Mouse (Mus musculus): ENCODE measurements around the gene Oaz1. TPM values are rescaled to one million over a fixed set of nuclear protein-coding genes. Genes with fewer than 3 reads are reported as not detected.
A peak's percentile ranks its signal among the peaks of the same experiment; 100 is the strongest.

Oaz1 gene
- polyA plus RNA-seq, 1 experiment from 2014 or later = 1,342 TPM

GRCm38 (mm10) chr10:80829359-80830278 is 3.2 kb downstream of the Oaz1 start:
- no peak overlapping the region for H3K4me2 ChIP-seq (replicated peaks)
- WGBS = 78% methylated on average over 1 of the region's 1 CpGs
- no peak overlapping the region for H3K4me3 ChIP-seq
- ATAC-seq (ENCODE audit: low FRiP score, low read depth) = no peak
- H3K27me3 ChIP-seq (replicated peaks) = peaks cover 16% of the 10 kb centered on the region
- H3K27ac ChIP-seq = no peak overlapping the region
- peaks cover 22% of the 10 kb centered on the region for H3K36me3 ChIP-seq
- H3K9me3 ChIP-seq = 0 out of 2 replicates have a peak, but pooled peaks cover under 1% of the 10 kb centered on the region
- H3K9ac ChIP-seq = no peak overlapping the region
- H3K4me1 ChIP-seq = peaks cover 35% of the 10 kb centered on the region

DNA sequence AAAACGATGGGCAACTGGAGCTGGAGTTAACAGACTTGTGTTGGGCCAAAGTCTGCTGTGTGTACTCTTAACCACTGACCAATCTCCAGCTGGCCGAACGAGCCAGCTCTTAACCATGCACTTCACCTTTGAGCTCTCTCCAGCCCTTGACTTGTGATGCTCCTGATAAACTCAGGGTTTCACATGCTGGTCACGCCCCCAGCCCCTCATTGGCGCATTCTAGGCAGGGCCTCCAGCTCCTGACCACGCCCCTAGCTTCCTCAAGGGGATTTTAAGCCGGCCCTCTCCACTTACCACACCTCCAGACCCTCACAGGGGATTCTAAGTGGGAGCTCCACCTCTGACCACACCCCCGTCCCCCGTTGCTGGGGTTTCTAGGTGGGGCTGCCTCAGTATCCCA is 4.7 kb downstream of the Oaz1 start:
- no peak overlapping the region; the same call in 1 of the 2 replicates for H3K4me3 ChIP-seq
- 0 out of 2 replicates have a peak, but pooled peaks cover 6% of the 10 kb centered on the region for H3K9me3 ChIP-seq
- peaks cover 22% of the 10 kb centered on the region for H3K36me3 ChIP-seq
- no peak overlapping the region for H3K27ac ChIP-seq
- WGBS = 2% methylated on average over 9 of the region's 9 CpGs
- peaks cover 35% of the 10 kb centered on the region for H3K4me1 ChIP-seq
- no peak overlapping the region for H3K9ac ChIP-seq
- H3K27me3 ChIP-seq (replicated peaks) = peaks cover 32% of the 10 kb centered on the region
- peak overlapping the region; percentile 16; the same call in 1 of the 2 replicates for H3K4me2 ChIP-seq (replicated peaks)
- ATAC-seq (ENCODE audit: low FRiP score, low read depth) = no peak

DNA sequence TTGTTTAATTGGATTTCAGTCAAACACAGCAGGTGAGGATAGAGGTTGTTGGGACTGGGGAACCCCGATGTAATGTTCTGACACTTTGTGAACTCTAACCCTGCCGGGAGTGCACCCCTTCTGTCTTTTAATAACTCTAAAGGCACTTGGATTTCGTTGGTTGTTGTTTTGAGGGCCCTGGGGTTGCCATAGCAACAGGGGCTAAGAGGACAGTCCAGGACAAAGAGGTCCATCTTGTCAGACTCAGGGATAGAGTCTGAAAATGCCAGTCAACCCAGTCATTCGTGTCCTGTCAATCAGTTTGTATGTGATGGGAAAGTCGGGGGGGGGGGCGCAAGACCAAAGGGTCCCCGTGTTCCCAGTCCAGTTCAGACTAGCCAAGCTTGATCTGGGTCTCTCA is 6.4 kb downstream of the Oaz1 start:
- H3K27me3 ChIP-seq (replicated peaks) = peaks cover 36% of the 10 kb centered on the region
- H3K4me1 ChIP-seq = peaks cover 29% of the 10 kb centered on the region
- no peak overlapping the region for H3K9ac ChIP-seq
- H3K9me3 ChIP-seq = 0 out of 2 replicates have a peak, but pooled peaks cover 6% of the 10 kb centered on the region
- no peak overlapping the region for H3K4me2 ChIP-seq (replicated peaks)
- ATAC-seq (ENCODE audit: low FRiP score, low read depth) = no peak
- H3K36me3 ChIP-seq = peaks cover 22% of the 10 kb centered on the region
- H3K27ac ChIP-seq = no peak overlapping the region
- 58% methylated on average over 7 of the region's 7 CpGs for WGBS
- H3K4me3 ChIP-seq = no peak overlapping the region

DNA sequence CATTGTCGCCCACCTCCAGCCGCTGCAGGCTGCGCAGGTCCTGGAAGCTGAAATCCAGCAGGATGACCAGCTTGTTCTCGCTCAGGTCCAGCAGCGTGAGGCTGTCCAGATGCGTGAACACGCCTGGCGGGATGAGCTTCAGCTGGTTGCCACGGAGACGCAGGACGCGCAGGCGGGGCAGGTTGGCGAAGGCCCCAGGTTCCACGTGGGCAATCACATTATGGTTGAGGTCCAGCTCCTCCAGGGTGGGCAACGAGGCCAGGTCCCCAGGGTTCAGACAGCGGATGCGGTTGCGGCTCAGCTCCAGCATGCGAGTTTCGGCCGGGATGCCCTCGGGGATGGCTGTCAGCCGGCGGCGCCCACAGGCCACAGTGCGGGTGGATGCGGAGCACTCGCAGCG is 9.2 kb downstream of the Oaz1 start:
- Histone ChIP-seq H3K4me2 (replicated peaks) (peak overlapping the region; percentile 25), H3K4me3 (no peak overlapping the region), H3K9me3 (0 out of 2 replicates have a peak, but pooled peaks cover 6% of the 10 kb centered on the region), H3K27me3 (replicated peaks) (peaks cover 36% of the 10 kb centered on the region), H3K36me3 (peaks cover 3% of the 10 kb centered on the region; the same call in 1 of the 2 replicates), H3K27ac (no peak overlapping the region), H3K9ac (no peak overlapping the region; the same call in 1 of the 2 replicates), H3K4me1 (peaks cover 7% of the 10 kb centered on the region)
- ATAC-seq (ENCODE audit: low FRiP score, low read depth) = no peak
- WGBS = 53% methylated on average over 30 of the region's 30 CpGs

DNA sequence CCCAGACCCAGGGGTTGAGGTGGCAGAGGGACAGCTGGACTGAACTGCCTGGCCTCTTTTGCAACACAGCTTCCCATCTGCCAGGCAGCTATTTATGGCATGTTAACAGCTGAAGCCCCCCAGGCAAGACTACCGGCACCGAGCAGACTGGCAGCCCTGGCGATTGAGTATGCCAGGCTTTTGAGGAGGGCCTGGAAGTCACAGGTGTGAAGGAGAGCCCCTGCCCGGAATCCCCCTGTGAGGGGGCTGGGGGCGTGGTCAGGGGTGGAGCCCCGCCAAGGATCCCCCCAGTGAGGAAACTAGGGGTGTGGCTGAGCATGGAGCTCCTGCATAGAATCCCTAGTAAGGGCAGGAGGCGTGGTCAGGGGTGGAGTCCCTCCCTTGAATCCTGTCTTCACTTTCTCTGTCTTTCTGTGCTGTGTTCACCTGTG is 10.5 kb downstream of the Oaz1 start:
- no peaks in the 10 kb centered on the region; the same call in 1 of the 2 replicates for H3K36me3 ChIP-seq
- no peak for ATAC-seq (ENCODE audit: low FRiP score, low read depth)
- H3K27ac ChIP-seq = no peak overlapping the region
- no peak overlapping the region for H3K4me3 ChIP-seq
- H3K9ac ChIP-seq = no peak overlapping the region
- H3K27me3 ChIP-seq (replicated peaks) = peaks cover 42% of the 10 kb centered on the region
- no peaks in the 10 kb centered on the region; the same call in 1 of the 2 replicates for H3K4me1 ChIP-seq
- H3K4me2 ChIP-seq (replicated peaks) = no peak overlapping the region
- 0 out of 2 replicates have a peak, but pooled peaks cover 6% of the 10 kb centered on the region for H3K9me3 ChIP-seq
- 44% methylated on average over 7 of the region's 7 CpGs for WGBS

DNA sequence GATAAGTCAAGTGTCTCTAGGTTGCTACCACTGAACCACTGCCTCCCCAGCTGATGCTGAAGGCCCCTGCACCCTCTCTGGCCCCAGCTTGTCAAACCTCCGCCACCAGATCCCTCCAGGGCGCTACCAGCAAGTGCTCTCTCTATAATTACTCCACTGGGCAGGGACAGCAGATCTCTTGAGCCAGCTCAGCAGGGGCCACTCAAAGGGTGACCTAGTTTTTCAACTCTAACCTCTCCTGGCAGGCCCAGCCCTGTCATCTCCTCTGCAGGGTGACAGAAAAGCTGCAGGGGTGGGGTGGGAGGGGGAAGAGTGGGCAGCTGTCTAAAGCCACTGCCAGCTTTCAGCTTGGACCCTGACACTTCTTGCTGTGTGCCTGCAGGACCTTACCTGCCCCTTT is 11.4 kb downstream of the Oaz1 start:
- Histone ChIP-seq H3K27ac (no peak overlapping the region), H3K9ac (0 out of 2 replicates have a peak overlapping the region, but pooled peaks have one; percentile 14), H3K36me3 (no peaks in the 10 kb centered on the region), H3K27me3 (replicated peaks) (peaks cover 50% of the 10 kb centered on the region), H3K4me3 (no peak overlapping the region), H3K9me3 (0 out of 2 replicates have a peak, but pooled peaks cover 6% of the 10 kb centered on the region), H3K4me1 (no peaks in the 10 kb centered on the region; the same call in 1 of the 2 replicates), H3K4me2 (replicated peaks) (no peak overlapping the region)
- no peak for ATAC-seq (ENCODE audit: low FRiP score, low read depth)
- WGBS = 16% methylated on average over 2 of the region's 2 CpGs

GRCm38 (mm10) chr10:80838346-80838912 is 12.0 kb downstream of the Oaz1 start:
- 68% methylated on average over 2 of the region's 2 CpGs for WGBS
- Histone ChIP-seq H3K27ac (no peak overlapping the region), H3K4me1 (peaks cover 4% of the 10 kb centered on the region; the same call in 1 of the 2 replicates), H3K4me3 (no peak overlapping the region), H3K4me2 (replicated peaks) (no peak overlapping the region), H3K9ac (no peak overlapping the region), H3K36me3 (no peaks in the 10 kb centered on the region), H3K9me3 (0 out of 2 replicates have a peak, but pooled peaks cover 6% of the 10 kb centered on the region), H3K27me3 (replicated peaks) (peaks cover 52% of the 10 kb centered on the region)
- ATAC-seq (ENCODE audit: low FRiP score, low read depth) = no peak

GRCm38 (mm10) chr10:80839848-80840247 is 13.4 kb downstream of the Oaz1 start:
- Histone ChIP-seq H3K4me2 (replicated peaks) (no peak overlapping the region), H3K9ac (0 out of 2 replicates have a peak overlapping the region, but pooled peaks have one; percentile 9), H3K36me3 (no peaks in the 10 kb centered on the region), H3K9me3 (0 out of 2 replicates have a peak, but pooled peaks cover 3% of the 10 kb centered on the region), H3K27ac (no peak overlapping the region), H3K27me3 (replicated peaks) (peaks cover 52% of the 10 kb centered on the region), H3K4me1 (peaks cover 11% of the 10 kb centered on the region), H3K4me3 (no peak overlapping the region)
- ATAC-seq (ENCODE audit: low FRiP score, low read depth) = no peak
- WGBS = 61% methylated on average over 6 of the region's 6 CpGs

DNA sequence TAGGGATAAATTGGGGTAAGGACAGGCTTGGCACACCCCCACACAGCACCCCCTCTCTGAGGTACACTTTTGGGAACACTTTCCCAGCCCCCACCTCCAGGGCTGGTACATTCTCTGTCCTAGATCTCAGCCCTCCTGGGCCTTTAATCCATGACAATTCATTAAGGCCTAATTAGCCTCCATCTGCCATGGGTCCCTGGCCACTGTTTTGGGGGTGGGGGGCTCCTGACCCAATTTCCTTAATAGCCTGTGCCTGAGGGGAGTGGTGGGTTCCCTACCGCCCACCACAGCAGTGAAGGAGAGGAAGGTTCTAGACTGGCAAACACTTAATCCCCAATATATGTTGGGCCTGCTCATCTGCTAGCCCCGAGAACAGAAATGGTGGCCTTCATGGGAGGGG is 15.2 kb downstream of the Oaz1 start:
- Histone ChIP-seq H3K27me3 (replicated peaks) (peaks cover 48% of the 10 kb centered on the region), H3K4me1 (peaks cover 11% of the 10 kb centered on the region), H3K9me3 (no peaks in the 10 kb centered on the region), H3K4me3 (no peak overlapping the region), H3K9ac (no peak overlapping the region), H3K36me3 (no peaks in the 10 kb centered on the region), H3K27ac (no peak overlapping the region), H3K4me2 (replicated peaks) (no peak overlapping the region)
- ATAC-seq (ENCODE audit: low FRiP score, low read depth) = no peak
- WGBS = 88% methylated on average over 2 of the region's 2 CpGs

DNA sequence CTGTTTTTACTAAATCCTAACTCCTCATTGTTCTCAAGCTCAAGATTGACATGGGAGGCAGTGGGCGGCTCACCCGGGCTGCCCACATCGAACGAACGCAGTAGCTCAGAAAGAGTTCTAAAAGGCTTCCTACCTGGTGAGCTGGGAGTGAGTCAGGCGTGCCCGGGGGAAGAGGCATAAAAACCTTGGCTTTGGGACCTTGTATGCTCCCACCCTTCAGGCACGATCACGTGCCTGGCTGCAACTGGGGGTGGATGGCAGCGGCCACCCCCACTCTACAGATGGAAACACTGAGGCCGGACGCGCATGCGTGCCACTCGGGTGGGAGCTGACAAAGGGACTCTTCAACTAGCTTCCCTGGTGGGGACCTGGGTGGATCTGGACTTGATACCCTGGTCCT is 15.9 kb downstream of the Oaz1 start:
- no peak overlapping the region for H3K27ac ChIP-seq
- no peak for ATAC-seq (ENCODE audit: low FRiP score, low read depth)
- no peak overlapping the region for H3K4me3 ChIP-seq
- no peak overlapping the region for H3K4me2 ChIP-seq (replicated peaks)
- no peaks in the 10 kb centered on the region for H3K36me3 ChIP-seq
- no peaks in the 10 kb centered on the region for H3K9me3 ChIP-seq
- H3K9ac ChIP-seq = no peak overlapping the region
- 84% methylated on average over 15 of the region's 15 CpGs for WGBS
- H3K4me1 ChIP-seq = peaks cover 11% of the 10 kb centered on the region
- peaks cover 48% of the 10 kb centered on the region for H3K27me3 ChIP-seq (replicated peaks)

GRCm38 (mm10) chr10:80843087-80843930 is 16.9 kb downstream of the Oaz1 start:
- peaks cover 11% of the 10 kb centered on the region for H3K4me1 ChIP-seq
- whole genome bisulfite sequencing = 10% methylated on average over 32 of the region's 32 CpGs
- peak overlapping the region; percentile 38 for H3K4me3 ChIP-seq
- H3K36me3 ChIP-seq = no peaks in the 10 kb centered on the region
- H3K27me3 ChIP-seq (replicated peaks) = peaks cover 45% of the 10 kb centered on the region
- peak overlapping the region; percentile 53 for H3K9ac ChIP-seq
- H3K27ac ChIP-seq = no peak overlapping the region
- no peaks in the 10 kb centered on the region for H3K9me3 ChIP-seq
- peak overlapping the region; percentile 75 for H3K4me2 ChIP-seq (replicated peaks)
- ATAC-seq (ENCODE audit: low FRiP score, low read depth) = no peak
